Mouse (Mus musculus) midbrain, postnatal 0 days (tissue): ENCODE measurements around the gene Donson. TPM values are rescaled to one million over a fixed set of nuclear protein-coding genes. Genes with fewer than 3 reads are reported as not detected.

Experiments used
- ATAC-seq: fragments of 200-750 bp; cut with Nextera tagmentation; 2 replicates; pipeline ENCODE4 v1.8.0; 2017; ENCODE audit warnings: moderate number of reproducible peaks, mild to moderate bottlenecking, moderate TSS enrichment, moderate library complexity; ENCODE audit not compliant: low FRiP score
- DNase-seq: peaks from one replicate; pipeline ENCODE4 v3.0.0-alpha.2; 2015; ENCODE audit warnings: low spot score
- H3K27ac ChIP-seq: fragments of 300-500 bp; sonication (generic); 2 replicates; pipeline ENCODE4 v1.5.1; 2014; ENCODE audit warnings: low read depth, mild to moderate bottlenecking, low read length, mixed read lengths
- H3K27me3 ChIP-seq: fragments of 300-500 bp; sonication (generic); 2 replicates; pipeline ENCODE4 v1.6.1; 2014; ENCODE audit warnings: low read length, control low read depth, mixed read lengths; ENCODE audit not compliant: insufficient read depth
- H3K36me3 ChIP-seq: fragments of 300-500 bp; sonication (generic); 2 replicates; pipeline ENCODE4 v1.6.1; 2014; ENCODE audit warnings: low read length, control low read depth, mixed read lengths; ENCODE audit not compliant: insufficient read depth
- H3K4me1 ChIP-seq: fragments of 300-500 bp; sonication (generic); 2 replicates; pipeline ENCODE4 v1.6.1; 2014; ENCODE audit warnings: mild to moderate bottlenecking, control low read depth, antibody characterized with exemption, low read length, mixed read lengths; ENCODE audit not compliant: insufficient read depth
- H3K4me2 ChIP-seq: fragments of 300-500 bp; sonication (generic); 2 replicates; pipeline ENCODE4 v1.6.1; 2014; ENCODE audit warnings: low read depth, mild to moderate bottlenecking, low read length, mixed read lengths; ENCODE audit not compliant: poor library complexity, severe bottlenecking
- H3K4me3 ChIP-seq: fragments of 300-500 bp; sonication (generic); 2 replicates; pipeline ENCODE4 v1.5.1; 2014; ENCODE audit warnings: low read depth, mild to moderate bottlenecking, low read length, moderate library complexity
- H3K9ac ChIP-seq: fragments of 300-500 bp; sonication (generic); replicated peaks from 2 replicates; pipeline ENCODE4 v1.6.1; 2014; ENCODE audit warnings: mild to moderate bottlenecking, low read length, moderate library complexity, mixed read lengths; ENCODE audit not compliant: poor library complexity, severe bottlenecking
- H3K9me3 ChIP-seq: fragments of 300-500 bp; sonication (generic); 2 replicates; pipeline ENCODE4 v1.6.1; 2016; ENCODE audit warnings: low read length, control low read depth
- CTCF ChIP-seq: IDR thresholded peaks from 2 replicates; pipeline ENCODE4 v1.5.1; 2016; ENCODE audit warnings: antibody characterized with exemption, mild to moderate bottlenecking
- WGBS: fragments of 180-500 bp; shearing (Covaris S2); extraction: QIAGEN DNeasy Blood & Tissue Kit; methylation state at CpG from one replicate; pipeline ENCODE4 v1.1.7; 2014; 5-methylcytosine and 5-hydroxymethylcytosine counted together
- polyA plus RNA-seq: library from polyadenylated mRNA; unstranded; fragments of >200 nt; fragmentation: Nextera tagmentation; extraction: Ambion mirVana; gene quantifications from 2 replicates; pipeline ENCODE4 v1.2.1, GENCODE M21; 2015
- total RNA-seq: library from RNA; depleted of rRNA; stranded (reverse); fragments of >200 nt; gene quantifications from 2 replicates; pipeline ENCODE4 v1.2.3, GENCODE M21; 2014

The Donson gene
- total and polyA plus RNA-seq, 2 experiments from 2014 or later: 15.5 to 18.3 TPM

GRCm38 (mm10) chr16:91661397-91661796 lies 27.2 kb downstream of the Donson start:
- 28% methylated on average over 1 of the region's 1 CpGs for WGBS
- no peaks in the 10 kb centered on the region for H3K9me3 ChIP-seq
- H3K9ac ChIP-seq: no peak overlapping the region
- H3K27me3 ChIP-seq: no peaks in the 10 kb centered on the region
- DNase-seq (no peak), ATAC-seq (no peak)
- H3K4me2 ChIP-seq: no peak overlapping the region
- peaks cover 74% of the 10 kb centered on the region for H3K36me3 ChIP-seq
- no peak overlapping the region for H3K4me3 ChIP-seq
- no peak for TF ChIP-seq CTCF
- H3K27ac ChIP-seq: no peak overlapping the region
- H3K4me1 ChIP-seq: no peaks in the 10 kb centered on the region

GRCm38 (mm10) chr16:91659798-91660197 lies 28.8 kb downstream of the Donson start:
- Histone ChIP-seq H3K9me3 (no peaks in the 10 kb centered on the region), H3K4me1 (no peaks in the 10 kb centered on the region), H3K27ac (no peak overlapping the region), H3K4me3 (no peak overlapping the region), H3K9ac (no peak overlapping the region), H3K4me2 (no peak overlapping the region), H3K36me3 (peaks cover 75% of the 10 kb centered on the region), H3K27me3 (no peaks in the 10 kb centered on the region)
- DNase-seq (no peak), ATAC-seq (no peak)
- WGBS: 98% methylated on average over 20 of the region's 20 CpGs
- TF ChIP-seq CTCF: no peak

GRCm38 (mm10) chr16:91658471-91658870 lies 30.1 kb downstream of the Donson start:
- Histone ChIP-seq H3K27ac (no peak overlapping the region), H3K4me3 (no peak overlapping the region), H3K4me2 (no peak overlapping the region), H3K9ac (no peak overlapping the region), H3K36me3 (peaks cover 71% of the 10 kb centered on the region), H3K9me3 (no peaks in the 10 kb centered on the region), H3K27me3 (no peaks in the 10 kb centered on the region), H3K4me1 (no peaks in the 10 kb centered on the region)
- 97% methylated on average over 5 of the region's 5 CpGs for WGBS
- no peak for TF ChIP-seq CTCF
- DNase-seq (no peak), ATAC-seq (no peak)

- Histone ChIP-seq H3K27me3 (no peaks in the 10 kb centered on the region), H3K27ac (no peak overlapping the region), H3K4me3 (no peak overlapping the region), H3K4me1 (no peaks in the 10 kb centered on the region), H3K9ac (no peak overlapping the region), H3K36me3 (peaks cover 64% of the 10 kb centered on the region), H3K9me3 (no peaks in the 10 kb centered on the region), H3K4me2 (no peak overlapping the region)
- DNase-seq: no peak
- ATAC-seq: no peak
- 99% methylated on average over 17 of the region's 17 CpGs for WGBS
- TF ChIP-seq CTCF: no peak
These were observed 31.3 kb downstream of the Donson start for GRCm38 (mm10) chr16:91657285-91657684.

- TF ChIP-seq CTCF: no peak
- no peaks in the 10 kb centered on the region for H3K9me3 ChIP-seq
- no peak for DNase-seq
These were observed 33.3 kb downstream of the Donson start for GRCm38 (mm10) chr16:91655285-91655684.

GRCm38 (mm10) chr16:91652191-91652590 lies 36.4 kb downstream of the Donson start:
- Histone ChIP-seq H3K4me1 (peaks cover 4% of the 10 kb centered on the region; the same call in 1 of the 2 replicates), H3K4me3 (no peak overlapping the region), H3K36me3 (peaks cover 29% of the 10 kb centered on the region), H3K27me3 (no peaks in the 10 kb centered on the region), H3K27ac (no peak overlapping the region), H3K4me2 (no peak overlapping the region), H3K9me3 (no peaks in the 10 kb centered on the region), H3K9ac (no peak overlapping the region)
- ATAC-seq: no peak
- no peak for DNase-seq
- 93% methylated on average over 3 of the region's 3 CpGs for WGBS
- no peak for TF ChIP-seq CTCF

More at GRCm38 (mm10) chr16:91655285-91655684, 33.3 kb downstream of the Donson start:
- H3K4me2 ChIP-seq: no peak overlapping the region
- no peak overlapping the region for H3K27ac ChIP-seq
- H3K27me3 ChIP-seq: no peaks in the 10 kb centered on the region
- 97% methylated on average over 9 of the region's 9 CpGs for WGBS
- no peak overlapping the region for H3K4me3 ChIP-seq
- peaks cover 59% of the 10 kb centered on the region for H3K36me3 ChIP-seq
- no peak for ATAC-seq
- H3K9ac ChIP-seq: no peak overlapping the region
- no peaks in the 10 kb centered on the region for H3K4me1 ChIP-seq
